Mouse (Mus musculus): Measurements from ENCODE around the gene Gm13272.

- TF ChIP-seq USF1 (IDR thresholded peaks at IDR 0.05; ENCODE audit: low read depth): no peak
- TF ChIP-seq POLR2A (IDR thresholded peaks at IDR 0.05; ENCODE audit: insufficient read length, low read depth): no peak
- no peak for TF ChIP-seq E2F4 (IDR thresholded peaks at IDR 0.05; ENCODE audit: insufficient read depth)
- no peak for TF ChIP-seq POLR2AphosphoS2 (IDR thresholded peaks at IDR 0.05; ENCODE audit: insufficient read length, low read depth)
- no peak for TF ChIP-seq MAX (IDR thresholded peaks at IDR 0.05; ENCODE audit: low read depth)
- TF ChIP-seq MYOD1 (IDR thresholded peaks at IDR 0.05; ENCODE audit: control insufficient read depth in 1 of 3, insufficient read length in 2 of 3, low read depth in 2 of 3): no peak
- no peak for TF ChIP-seq MYOG (IDR thresholded peaks at IDR 0.05; ENCODE audit: control insufficient read depth in 1 of 3, insufficient read depth in 1 of 3, insufficient read length in 2 of 3, low read depth in 2 of 3)
- TF ChIP-seq TCF12 (IDR thresholded peaks at IDR 0.05; ENCODE audit: insufficient read depth, poor library complexity, severe bottlenecking): no peak
Observed at GRCm38 (mm10) chr4:88744207-88744606, 35.4 kb upstream of the Gm13272 start.

Measured in myocyte (in vitro differentiated cells).